Mouse (Mus musculus) midbrain, embryonic 16.5 days (tissue): Measurements from ENCODE around the gene Rbm20. TPM values are rescaled to one million over a fixed set of nuclear protein-coding genes. Genes with fewer than 3 reads are reported as not detected.

Source experiments
- ATAC-seq: fragments of 200-750 bp; cut with Nextera tagmentation; 2 replicates; pipeline ENCODE4 v1.8.0; 2017; ENCODE audit warnings: moderate TSS enrichment
- H3K27ac ChIP-seq: fragments of 300-500 bp; sonication (generic); 2 replicates; pipeline ENCODE4 v1.5.1; 2014; ENCODE audit warnings: mild to moderate bottlenecking, low read length, mixed read lengths
- H3K27me3 ChIP-seq: fragments of 300-500 bp; sonication (generic); 2 replicates; pipeline ENCODE4 v1.6.1; 2014; ENCODE audit warnings: low read depth, low read length, mixed read lengths; ENCODE audit not compliant: control insufficient read depth, insufficient read depth
- H3K36me3 ChIP-seq: fragments of 300-500 bp; sonication (generic); 2 replicates; pipeline ENCODE4 v1.6.1; 2014; ENCODE audit warnings: mild to moderate bottlenecking, low read length, moderate library complexity, mixed read lengths; ENCODE audit not compliant: control insufficient read depth, insufficient read depth
- H3K4me1 ChIP-seq: fragments of 300-500 bp; sonication (generic); 2 replicates; pipeline ENCODE4 v1.6.1; 2014; ENCODE audit warnings: mild to moderate bottlenecking, low read length, mixed read lengths; ENCODE audit not compliant: control insufficient read depth, insufficient read depth
- H3K4me2 ChIP-seq: fragments of 300-500 bp; sonication (generic); 2 replicates; pipeline ENCODE4 v1.6.1; 2014; ENCODE audit warnings: mild to moderate bottlenecking, low read length, mixed read lengths
- H3K4me3 ChIP-seq: fragments of 300-500 bp; sonication (generic); 2 replicates; pipeline ENCODE4 v1.5.1; 2014; ENCODE audit warnings: low read depth, mild to moderate bottlenecking, low read length, moderate library complexity, mixed read lengths
- H3K9ac ChIP-seq: fragments of 300-500 bp; sonication (generic); 2 replicates; pipeline ENCODE4 v1.6.1; 2014; ENCODE audit warnings: low read depth, low read length, mixed read lengths
- H3K9me3 ChIP-seq: fragments of 300-500 bp; sonication (generic); replicated peaks from 2 replicates; pipeline ENCODE4 v1.6.1; 2014; ENCODE audit warnings: mild to moderate bottlenecking, low read length, mixed read lengths; ENCODE audit not compliant: control insufficient read depth, poor library complexity, severe bottlenecking
- WGBS: fragments of 180-500 bp; shearing (Covaris S2); extraction: QIAGEN DNeasy Blood & Tissue Kit; methylation state at CpG from one replicate; pipeline ENCODE4 v1.1.7; 2014; 5-methylcytosine and 5-hydroxymethylcytosine counted together
- polyA plus RNA-seq: library from polyadenylated mRNA; unstranded; fragments of >200 nt; fragmentation: Nextera tagmentation; extraction: Ambion mirVana; gene quantifications from 2 replicates; pipeline ENCODE4 v1.2.1, GENCODE M21; 2015

Rbm20 gene
- polyA plus RNA-seq, 1 experiment from 2014 or later, result 0.75 TPM

- Histone ChIP-seq H3K4me1 (no peaks in the 10 kb centered on the region), H3K36me3 (no peaks in the 10 kb centered on the region), H3K9ac (no peak overlapping the region), H3K27me3 (no peaks in the 10 kb centered on the region), H3K4me2 (no peak overlapping the region), H3K4me3 (no peak overlapping the region), H3K9me3 (no peaks in the 10 kb centered on the region), H3K27ac (no peak overlapping the region)
- WGBS, result 55% methylated on average over 5 of the region's 5 CpGs
- ATAC-seq, result no peak
These were observed 109.7 kb downstream of the Rbm20 start for GRCm38 (mm10) chr19:53786836-53787235.

DNA sequence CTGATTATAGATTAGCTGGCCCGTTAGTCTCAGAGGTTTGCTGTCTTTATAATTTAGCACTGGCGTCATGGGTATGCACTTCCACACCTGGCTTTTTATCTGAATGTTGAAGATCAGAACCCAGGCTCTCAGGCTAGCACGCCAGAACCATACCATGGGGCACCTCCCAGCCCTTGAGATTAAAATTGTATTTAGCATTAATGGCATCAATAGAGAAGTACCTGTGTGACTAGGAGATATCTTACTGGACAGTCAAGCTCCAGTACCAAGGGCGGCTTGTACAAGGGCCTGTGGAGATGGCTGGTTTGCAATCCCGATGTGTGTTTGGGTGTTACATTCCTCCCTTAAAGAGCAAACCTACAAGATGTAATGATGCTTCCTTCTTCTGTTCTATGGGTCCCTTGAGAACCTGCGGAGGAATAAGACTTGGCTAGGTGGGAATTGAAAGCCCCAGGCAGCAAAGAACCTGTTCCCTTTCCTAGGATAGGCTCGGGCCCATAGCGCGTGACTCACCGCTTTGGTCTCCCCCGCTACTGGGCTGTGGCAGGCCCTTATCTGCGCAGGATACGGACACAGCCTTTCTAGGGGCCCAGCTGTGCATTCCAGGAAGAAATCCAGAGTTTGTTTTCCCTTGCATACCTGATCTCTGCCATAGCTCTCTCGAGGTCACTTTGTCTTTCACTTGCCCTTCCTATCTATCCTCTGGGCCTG, 111.7 kb downstream of the Rbm20 start:
- Histone ChIP-seq H3K4me3 (no peak overlapping the region), H3K9ac (no peak overlapping the region), H3K27me3 (no peaks in the 10 kb centered on the region), H3K27ac (no peak overlapping the region), H3K36me3 (no peaks in the 10 kb centered on the region), H3K9me3 (no peaks in the 10 kb centered on the region), H3K4me1 (no peaks in the 10 kb centered on the region), H3K4me2 (no peak overlapping the region)
- ATAC-seq, result no peak
- 89% methylated on average over 14 of the region's 14 CpGs for WGBS

DNA sequence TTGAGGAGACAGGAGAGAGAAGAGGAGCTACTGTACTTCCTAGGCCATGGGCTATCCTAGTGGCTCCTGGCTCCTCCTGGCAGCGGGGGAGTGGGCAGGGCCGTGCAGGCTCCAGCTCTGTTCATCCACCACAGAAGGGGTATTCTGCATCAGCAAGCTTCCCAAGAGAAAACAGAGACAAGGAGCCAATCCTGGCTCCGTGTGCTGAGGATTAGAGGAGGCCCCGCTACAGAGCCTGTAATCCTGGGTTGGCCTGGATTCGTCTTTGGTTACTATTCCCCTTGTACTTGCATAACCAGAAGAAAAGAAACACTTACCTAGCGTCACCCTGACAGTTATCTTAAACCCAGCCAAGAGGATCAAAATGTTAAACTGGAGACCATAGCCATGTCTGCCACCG, 112.5 kb downstream of the Rbm20 start:
- Histone ChIP-seq H3K4me3 (no peak overlapping the region), H3K9me3 (no peaks in the 10 kb centered on the region), H3K27ac (no peak overlapping the region), H3K4me2 (no peak overlapping the region), H3K4me1 (no peaks in the 10 kb centered on the region), H3K9ac (no peak overlapping the region), H3K36me3 (no peaks in the 10 kb centered on the region), H3K27me3 (no peaks in the 10 kb centered on the region)
- 42% methylated on average over 7 of the region's 7 CpGs for WGBS
- ATAC-seq, result no peak

DNA sequence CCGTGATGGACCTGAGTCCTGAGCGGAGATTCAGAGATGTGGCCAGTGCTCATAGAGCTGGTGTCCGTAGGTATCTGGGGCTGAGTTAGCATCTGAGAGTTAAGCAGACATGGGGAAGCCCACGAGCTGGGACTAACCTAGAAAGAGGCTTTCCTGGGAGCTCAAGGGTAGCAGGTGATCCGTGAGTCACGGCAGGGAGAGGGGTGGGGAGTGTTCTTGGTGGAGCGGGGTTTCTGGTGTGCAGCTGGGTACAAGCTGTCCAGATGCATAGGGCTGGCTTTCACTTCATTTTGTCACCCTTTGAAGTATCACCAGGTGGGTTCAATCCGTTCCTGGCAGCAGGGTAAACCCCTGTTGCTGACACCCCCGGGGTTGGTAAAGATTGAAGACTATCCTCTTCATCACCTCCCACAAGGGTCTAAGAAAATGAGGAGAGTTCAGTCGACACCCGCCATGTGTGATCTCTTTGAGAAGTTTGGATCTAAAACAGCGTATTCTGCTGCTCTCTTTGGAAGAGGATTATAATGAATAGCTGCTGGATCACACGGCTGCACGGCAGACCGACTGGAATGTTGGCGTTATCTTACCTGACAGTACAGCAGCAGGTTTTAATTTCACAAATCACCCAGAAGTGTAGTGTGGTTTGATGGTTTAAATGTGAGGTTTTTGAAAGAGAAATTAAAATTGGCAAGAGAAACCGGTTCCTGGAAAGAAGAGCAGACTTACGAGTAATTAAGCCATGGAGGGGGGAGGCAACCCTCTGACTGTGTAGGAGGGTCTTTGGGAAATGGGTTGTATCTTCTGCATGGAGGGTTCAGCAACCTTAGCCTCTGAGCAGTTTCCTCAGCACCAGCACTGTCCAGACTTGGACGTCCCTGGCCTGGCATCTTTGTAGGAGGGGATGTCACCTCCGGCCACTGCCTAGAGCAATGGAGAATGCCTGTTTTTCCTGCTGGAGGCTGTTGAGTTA, 114.9 kb downstream of the Rbm20 start:
- Histone ChIP-seq H3K4me3 (no peak overlapping the region), H3K36me3 (no peaks in the 10 kb centered on the region), H3K27me3 (no peaks in the 10 kb centered on the region), H3K9ac (0 out of 2 replicates have a peak overlapping the region, but pooled peaks have one; percentile 4), H3K4me1 (no peaks in the 10 kb centered on the region), H3K9me3 (no peaks in the 10 kb centered on the region), H3K4me2 (no peak overlapping the region), H3K27ac (no peak overlapping the region)
- 71% methylated on average over 20 of the region's 20 CpGs for WGBS
- no peak for ATAC-seq

DNA sequence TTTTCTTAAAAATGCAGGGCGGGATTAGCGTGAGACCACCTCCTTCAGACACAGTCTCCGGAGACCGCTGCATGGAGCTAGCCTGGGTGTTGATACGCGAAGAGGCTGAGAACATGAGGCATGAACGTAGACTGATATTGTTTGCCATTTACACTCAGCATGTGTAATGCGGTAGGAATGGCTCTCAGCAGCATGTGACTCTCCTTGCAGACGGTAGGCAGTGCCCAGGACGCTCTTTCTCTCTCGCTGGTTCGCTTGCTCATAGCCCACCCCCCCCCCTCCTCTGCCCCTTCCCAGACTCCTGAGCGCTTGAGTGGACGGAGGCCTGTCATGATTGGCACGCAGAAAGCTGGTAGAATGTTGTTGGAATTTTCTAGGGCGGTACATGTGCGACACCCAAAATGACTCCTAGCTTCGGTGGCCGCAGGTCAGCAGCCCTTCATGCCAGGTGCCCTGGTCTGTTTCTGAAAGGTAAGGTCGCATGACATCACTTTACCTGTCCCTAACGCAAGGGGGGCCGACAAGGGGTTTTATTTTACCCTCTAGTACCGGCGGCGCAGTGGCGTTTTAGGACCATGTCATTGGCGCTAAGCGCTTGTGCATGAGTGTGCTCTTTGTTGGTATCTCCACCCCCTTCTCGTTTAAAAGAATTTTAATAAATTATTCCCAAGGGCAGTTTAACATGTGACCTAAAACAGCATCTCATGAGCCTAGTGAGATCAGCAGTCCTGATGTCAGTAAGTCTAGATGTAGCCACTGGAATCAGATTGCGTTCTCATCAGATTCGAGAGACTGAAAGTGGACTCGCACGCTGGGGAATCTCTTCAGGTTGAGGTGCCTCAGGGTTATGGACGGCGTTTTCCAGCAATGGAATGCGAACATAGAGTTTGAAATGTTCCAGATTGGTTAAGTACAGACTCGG, 116.1 kb downstream of the Rbm20 start:
- Histone ChIP-seq H3K36me3 (no peaks in the 10 kb centered on the region), H3K4me3 (no peak overlapping the region), H3K9ac (no peak overlapping the region), H3K27me3 (no peaks in the 10 kb centered on the region), H3K9me3 (no peaks in the 10 kb centered on the region), H3K27ac (no peak overlapping the region), H3K4me2 (no peak overlapping the region), H3K4me1 (no peaks in the 10 kb centered on the region)
- WGBS, result 88% methylated on average over 37 of the region's 37 CpGs
- no peak for ATAC-seq

GRCm38 (mm10) chr19:53793994-53794890, 117.1 kb downstream of the Rbm20 start:
- 84% methylated on average over 23 of the region's 23 CpGs for WGBS
- no peak overlapping the region for H3K27ac ChIP-seq
- no peaks in the 10 kb centered on the region for H3K27me3 ChIP-seq
- no peak overlapping the region for H3K4me3 ChIP-seq
- ATAC-seq, result no peak
- no peaks in the 10 kb centered on the region for H3K36me3 ChIP-seq
- no peaks in the 10 kb centered on the region for H3K4me1 ChIP-seq
- no peak overlapping the region for H3K9ac ChIP-seq
- no peak overlapping the region for H3K4me2 ChIP-seq
- H3K9me3 ChIP-seq, result no peaks in the 10 kb centered on the region

- no peak for ATAC-seq
- Histone ChIP-seq H3K36me3 (no peaks in the 10 kb centered on the region), H3K4me1 (no peaks in the 10 kb centered on the region), H3K9me3 (no peaks in the 10 kb centered on the region), H3K9ac (no peak overlapping the region), H3K4me3 (no peak overlapping the region), H3K4me2 (no peak overlapping the region), H3K27me3 (no peaks in the 10 kb centered on the region), H3K27ac (no peak overlapping the region)
- 75% methylated on average over 4 of the region's 4 CpGs for WGBS
These were observed 117.9 kb downstream of the Rbm20 start for GRCm38 (mm10) chr19:53794996-53795395.

DNA sequence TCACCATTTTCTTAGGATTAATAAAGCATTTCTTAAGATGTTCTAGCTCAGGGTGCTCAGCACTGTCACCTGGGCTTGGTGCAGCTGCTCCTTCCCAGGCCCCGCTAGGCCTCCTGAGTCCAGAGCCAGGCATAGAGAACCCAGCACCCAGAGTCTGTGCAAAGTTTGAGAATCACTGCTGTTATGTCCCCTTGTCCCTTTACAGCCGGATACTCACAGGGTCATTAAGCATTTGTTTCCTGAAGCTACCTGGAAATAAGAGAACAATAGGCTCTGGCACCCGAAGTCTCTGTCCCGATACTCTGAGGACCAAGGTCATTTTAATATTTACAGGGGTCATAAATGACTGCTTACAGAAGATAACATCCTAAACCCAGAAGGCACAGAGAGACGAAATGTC, 118.9 kb downstream of the Rbm20 start:
- Histone ChIP-seq H3K9ac (no peak overlapping the region), H3K4me1 (no peaks in the 10 kb centered on the region), H3K36me3 (no peaks in the 10 kb centered on the region), H3K27ac (no peak overlapping the region), H3K4me3 (no peak overlapping the region), H3K4me2 (no peak overlapping the region), H3K9me3 (no peaks in the 10 kb centered on the region), H3K27me3 (no peaks in the 10 kb centered on the region)
- 84% methylated on average over 5 of the region's 5 CpGs for WGBS
- ATAC-seq, result no peak
